Mouse (Mus musculus): ENCODE measurements at regions not wholly inside any gene's neighbourhood (a gene's known extent, or its start where the extent isn't known, plus 50 kb on each side); places are given as distances from the start of the nearest gene placed in this dataset.
A peak's percentile ranks its signal among the peaks of the same experiment; 100 is the strongest.
"Not testable (repeated sequence)": the region's sequence is repeated elsewhere in the genome, so short reads cannot be mapped to it uniquely, and the experiment has no call there.

DNA sequence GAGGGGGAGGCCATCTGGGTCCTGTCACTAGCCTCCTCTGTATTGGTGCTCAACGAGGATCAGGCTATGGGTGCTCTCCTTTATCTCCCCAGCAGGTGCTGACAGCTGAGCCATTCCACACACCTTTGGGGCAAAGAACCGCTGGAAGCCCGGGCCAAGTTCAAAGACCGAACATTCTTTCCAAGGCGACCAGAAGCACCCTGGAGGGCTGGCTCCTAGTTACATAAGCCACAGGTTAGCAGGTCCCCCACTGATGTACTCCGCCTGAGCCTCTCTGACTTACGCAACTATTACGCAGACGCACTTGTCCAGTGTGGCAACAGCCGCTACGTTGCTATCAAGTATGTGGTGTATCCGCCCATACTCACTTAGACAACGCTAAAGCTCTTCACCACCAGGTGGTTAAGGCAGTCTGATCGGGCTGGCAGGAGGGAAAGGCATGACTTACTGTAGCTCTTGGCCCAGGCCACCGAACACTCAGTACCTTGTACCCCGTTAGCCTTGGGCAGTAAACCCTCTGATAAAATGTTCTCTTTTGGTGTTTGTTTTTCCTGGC lies 69.2 kb downstream of the Gm33543 start:
- DNase-seq (ENCODE audit: low spot score): no peak

DNA sequence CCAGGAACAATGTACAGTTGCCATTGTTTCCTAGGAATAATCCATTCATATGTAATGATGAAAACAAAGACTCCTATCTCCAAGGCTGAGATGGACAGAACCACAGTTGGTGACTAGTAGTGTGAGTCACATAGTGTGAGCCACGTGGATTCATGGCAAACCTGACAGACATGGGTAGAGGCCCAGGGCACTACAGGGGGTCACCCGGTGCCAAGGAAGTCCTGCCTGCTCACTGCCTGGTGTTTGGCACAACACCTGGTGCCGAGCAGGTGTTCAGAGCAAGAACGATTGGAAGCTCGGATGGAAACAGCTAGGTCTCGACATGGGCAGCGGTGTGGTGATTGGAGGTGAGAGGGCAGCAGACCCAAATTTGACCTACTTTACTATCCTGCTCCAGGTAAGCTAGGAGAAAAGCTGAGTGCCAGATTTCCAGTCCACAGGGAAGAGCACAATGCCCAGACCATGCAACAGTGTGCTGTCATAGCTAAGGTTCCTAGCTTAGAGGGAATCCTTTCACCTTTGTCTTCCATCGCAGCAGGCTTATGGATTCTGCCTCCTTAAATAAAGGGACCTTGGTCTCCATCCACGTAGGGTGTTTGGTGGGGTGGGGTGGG lies 69.8 kb downstream of the Gm33543 start:
- no peak for DNase-seq (ENCODE audit: low spot score)

DNA sequence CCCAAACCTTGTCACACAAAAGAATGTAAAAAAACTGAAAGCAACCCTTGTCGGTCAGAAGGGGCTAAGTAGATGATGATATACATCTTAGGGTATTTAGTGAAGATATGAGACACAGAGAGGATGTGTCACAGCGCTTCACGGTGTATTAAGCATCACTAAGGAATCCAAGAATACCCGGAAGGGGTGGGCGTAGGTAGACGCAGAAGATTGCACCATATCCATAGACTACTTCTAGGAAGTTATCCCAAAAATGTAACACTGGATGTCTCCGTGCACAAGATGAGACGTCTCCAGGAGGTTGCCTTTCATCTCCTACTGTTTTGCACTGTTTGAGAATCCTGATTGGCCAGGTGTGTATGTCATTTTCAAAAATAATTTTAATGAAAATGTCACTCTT lies 73.8 kb downstream of the Gm33543 start:
- no peak for DNase-seq (ENCODE audit: low spot score)

DNA sequence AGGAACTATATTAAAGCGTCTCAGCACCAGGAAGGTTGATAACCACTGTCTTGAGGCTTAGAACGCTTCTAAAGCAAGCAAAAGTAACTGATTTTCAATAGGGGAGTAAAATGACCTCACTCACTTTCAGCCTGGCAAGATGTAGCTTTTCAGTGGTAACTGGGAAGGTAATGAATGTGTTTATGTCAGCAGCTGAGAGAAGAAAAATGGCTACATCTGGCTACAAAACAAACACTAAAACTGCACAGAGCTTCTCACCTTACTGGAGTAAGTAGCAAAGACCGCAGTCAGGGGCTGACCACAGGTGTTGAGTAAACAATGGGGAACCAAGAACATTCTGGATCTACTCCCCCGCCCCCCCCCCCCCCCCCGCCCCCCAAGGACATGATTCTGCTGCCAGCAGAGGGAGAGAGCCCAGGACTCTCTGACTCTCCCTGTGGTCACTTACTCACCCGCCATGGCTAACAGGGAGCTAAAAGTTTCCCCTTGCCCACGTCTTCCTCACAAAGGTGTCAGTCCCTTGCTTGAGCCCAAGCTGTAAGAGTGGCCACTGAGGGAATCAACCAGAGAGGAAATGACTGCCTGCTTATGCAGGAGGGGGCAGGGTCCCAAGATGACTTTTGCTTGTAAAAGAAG lies 75.1 kb downstream of the Gm33543 start:
- no peak for DNase-seq (ENCODE audit: low spot score)

DNA sequence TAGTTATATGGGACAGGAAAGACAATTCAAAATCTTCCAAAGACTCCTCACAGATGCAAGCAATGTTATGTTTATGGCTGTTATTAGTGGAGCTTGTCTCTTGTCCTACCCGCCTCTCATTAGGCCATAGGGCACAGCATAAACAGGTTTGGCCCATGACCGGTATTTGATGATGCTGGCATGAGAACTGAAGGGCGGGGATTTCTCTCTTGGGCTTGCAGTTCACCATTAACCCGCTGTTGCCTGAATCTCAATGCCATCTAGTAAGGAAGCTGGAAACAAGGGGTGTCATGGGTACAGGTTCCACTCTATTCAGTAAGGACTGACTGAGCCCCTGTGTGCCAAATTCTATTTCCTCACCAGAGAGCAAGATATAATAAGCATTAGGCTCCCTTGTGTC lies 78.6 kb downstream of the Gm33543 start:
- no peak for DNase-seq (ENCODE audit: low spot score)

DNA sequence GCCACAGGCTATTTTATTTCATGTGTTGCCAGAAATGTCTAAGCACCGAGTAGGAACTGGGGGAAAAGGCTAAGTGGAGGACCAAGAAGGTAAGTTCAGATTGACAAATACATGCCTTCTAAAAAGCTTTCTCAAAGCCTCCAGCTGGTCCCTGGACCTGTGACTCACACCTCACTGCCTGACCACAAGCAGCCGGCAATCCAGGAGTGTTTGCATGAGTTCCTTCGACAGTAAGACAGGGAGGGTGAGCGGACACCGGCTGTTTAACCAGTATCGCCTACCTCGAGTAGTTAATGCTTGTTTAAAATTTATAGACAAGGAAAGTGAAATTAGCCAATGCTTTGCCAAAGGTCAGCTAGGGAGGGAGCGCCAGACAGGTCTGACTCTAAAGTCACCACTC lies 80.1 kb downstream of the Gm33543 start:
- no peak for DNase-seq (ENCODE audit: low spot score)

DNA sequence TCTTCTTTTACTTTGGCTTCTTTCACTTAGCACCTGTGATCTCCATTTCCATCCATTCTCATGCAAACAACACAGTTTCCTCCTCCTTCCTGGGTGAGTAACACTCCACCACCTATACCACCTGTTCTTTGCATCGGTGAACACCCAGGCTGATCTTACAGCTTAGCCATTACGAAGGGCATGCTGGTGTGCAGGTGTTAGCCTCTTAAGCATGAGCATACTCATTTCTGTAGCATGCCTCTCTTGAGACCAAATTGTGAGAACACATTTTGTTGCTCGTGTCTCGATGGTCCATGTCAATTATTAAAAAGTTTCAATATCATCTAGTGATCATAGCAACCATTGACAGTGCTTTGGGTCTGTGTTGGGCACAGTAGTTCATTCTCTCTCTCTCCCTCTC lies 80.8 kb downstream of the Gm33543 start:
- DNase-seq (ENCODE audit: low spot score): no peak

DNA sequence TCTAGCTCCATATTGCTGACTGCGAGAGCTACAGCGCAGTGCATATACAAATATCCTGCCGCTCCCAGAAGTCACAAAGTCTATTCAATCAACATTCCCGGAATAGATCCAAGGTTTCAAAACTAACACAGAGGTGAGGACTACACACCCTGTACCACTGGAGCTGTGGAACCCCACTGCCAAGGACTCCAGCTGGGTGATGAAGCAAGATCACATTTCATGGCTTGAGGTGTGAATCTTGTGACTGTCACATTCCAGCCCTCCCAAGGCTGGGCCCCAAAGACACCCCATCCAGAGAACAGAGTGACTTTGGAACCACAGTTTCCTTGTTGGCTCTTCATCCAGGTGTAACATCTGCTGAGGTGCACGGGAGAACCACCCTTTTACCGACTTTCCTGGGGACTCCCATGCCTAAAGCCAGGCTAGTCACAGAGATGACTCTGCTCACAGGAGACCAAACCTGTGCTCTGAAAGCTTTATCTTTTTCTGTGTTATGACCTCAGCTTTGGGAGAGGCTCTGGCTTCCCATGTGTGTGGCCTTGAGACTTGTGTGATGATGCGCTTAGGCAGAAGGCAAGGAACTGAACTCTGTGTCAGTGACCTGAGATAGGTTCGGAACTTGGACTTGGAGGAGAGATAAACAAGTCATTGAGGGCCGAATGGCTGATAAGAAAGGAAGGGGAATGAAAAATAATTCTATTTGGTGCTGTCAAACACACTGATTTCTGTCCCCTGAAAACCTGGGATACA lies 82.4 kb downstream of the Gm33543 start:
- DNase-seq (ENCODE audit: low spot score): no peak

DNA sequence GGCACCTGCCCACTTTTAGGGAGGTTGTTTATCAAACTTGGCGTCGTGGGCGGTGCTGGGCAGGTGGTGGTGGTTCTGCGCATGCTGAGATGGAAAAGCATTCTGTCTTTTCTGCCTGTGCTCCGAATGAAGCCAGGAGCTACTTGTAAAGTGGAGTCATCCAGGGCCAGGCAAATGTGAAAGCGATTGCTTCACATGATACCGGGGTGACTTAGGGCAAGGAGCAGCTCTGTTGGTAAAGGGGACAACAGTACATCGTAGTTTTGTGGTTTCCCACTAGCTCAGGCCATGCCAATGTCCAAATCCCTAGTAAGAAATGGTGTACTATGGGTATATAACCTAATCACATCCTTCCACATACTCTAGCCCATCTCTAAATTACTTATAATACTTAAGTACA lies 84.5 kb downstream of the Gm33543 start:
- DNase-seq (ENCODE audit: low spot score): no peak

DNA sequence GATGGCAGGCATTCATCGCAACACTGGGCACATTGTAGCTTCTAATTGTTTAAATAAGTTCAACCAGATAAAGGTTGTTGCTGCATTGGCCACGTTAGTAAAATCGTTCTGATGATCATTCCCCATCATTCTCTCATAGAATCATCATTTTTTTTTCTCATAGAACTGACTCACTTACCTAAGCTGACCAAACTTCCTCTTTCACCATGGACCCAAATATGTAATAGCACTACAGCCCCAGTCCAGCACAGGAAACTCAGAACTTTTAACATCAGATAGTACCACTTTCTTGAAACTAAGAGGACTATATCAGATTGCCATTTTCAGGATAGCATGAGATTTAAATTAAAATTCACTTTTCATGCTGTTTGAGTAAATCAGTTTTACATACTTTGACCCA lies 82.2 kb upstream of the Anapc15-ps start:
- DNase-seq (ENCODE audit: low spot score): no peak

DNA sequence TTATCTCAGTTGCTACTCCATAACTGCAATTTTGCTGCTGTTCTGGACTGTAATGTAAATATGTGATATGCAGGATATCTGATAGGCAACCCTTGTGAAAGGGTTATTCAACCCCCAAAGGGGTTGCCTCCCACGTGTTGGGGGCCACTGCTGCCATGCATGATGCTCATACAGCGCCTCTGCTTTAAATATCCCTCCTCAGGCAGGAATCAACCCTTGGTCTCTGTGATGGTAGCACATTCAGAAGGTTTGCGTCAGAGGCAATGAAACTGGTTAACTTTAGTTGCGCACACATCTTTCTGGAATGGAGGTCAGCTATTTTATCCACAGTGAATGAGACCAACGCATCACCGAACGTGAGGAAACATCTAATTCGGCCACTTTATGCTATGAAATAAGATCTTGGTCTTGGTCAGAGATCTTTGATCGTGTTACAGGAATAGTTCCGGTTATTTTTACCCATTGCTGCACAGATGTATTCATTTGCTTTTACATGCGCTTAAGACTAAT lies 80.2 kb upstream of the Anapc15-ps start:
- no peak for DNase-seq (ENCODE audit: low spot score)

DNA sequence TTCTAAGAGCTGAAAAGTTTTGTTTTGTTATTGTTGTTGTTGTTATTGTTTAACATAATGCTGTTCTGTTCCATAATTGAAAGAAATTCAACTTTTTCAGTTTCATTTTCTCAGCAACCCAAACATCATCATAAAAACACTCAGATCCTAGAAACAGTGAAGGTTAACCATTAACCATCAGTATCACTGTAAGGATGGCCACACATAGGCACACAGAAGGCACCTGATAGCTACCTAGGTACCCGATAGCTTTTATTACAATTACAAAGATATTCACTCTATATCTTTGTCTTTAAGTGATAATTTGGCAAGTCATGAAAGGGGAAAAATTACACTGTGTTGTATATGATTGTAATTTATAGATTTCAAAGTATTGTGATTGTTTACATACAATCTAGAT lies 75.1 kb upstream of the Anapc15-ps start:
- no peak for DNase-seq (ENCODE audit: low spot score)

DNA sequence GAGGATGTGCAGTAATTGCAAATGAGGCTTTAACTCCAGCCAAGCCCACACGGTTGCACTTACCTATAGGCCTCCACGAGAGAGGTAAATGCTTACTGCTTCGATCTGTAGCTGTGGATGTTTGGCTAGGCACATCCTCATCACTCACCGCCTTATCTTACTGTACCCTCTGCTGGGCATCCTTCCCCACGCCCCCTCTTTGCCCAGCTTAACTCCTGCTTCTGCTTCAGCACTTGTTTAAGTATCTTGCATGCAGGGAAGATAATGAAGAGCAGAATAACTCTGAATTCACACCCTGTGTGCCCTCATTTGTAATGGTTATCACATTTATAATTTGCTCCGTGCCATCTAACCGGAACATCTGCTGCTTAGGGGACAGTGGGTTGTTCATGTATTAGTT lies 74.7 kb upstream of the Anapc15-ps start:
- DNase-seq (ENCODE audit: low spot score): no peak

DNA sequence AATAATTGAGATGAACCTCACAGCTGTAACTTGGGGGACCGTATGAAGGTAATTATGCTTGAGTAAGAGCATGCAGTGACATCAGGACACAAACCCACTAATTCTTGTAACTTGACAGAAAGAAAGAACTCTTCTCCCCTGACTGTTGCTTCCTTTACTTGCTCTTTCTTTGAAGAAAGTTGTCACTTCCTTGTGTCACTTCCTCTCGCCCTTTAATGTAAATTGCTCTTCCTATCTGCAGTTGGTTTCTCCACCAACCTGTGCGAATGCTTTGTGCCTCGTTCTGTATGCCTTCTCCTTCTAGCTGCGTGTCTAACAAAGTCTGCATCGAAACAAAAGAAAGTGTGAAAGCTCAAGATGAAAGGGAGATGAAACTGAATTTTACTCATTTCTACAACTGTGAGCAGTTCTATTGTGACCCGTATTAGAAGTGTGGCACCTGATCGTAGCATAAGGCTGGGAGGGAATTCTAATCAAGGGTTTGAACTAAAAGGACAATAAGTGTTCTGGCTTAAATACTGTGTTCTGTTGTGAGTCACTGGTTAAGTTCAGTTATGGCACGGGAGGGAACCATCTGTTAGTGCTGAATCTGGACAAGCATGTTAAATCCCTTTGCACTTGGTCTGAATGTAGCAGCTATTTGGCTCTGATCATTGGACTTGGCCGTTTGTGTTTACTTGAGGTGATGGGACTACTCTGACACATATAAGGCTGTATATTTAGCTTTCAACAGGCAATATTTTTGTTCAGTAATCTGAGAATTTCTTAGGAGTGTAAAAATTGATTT lies 72.8 kb upstream of the Anapc15-ps start:
- DNase-seq (ENCODE audit: low spot score): no peak

DNA sequence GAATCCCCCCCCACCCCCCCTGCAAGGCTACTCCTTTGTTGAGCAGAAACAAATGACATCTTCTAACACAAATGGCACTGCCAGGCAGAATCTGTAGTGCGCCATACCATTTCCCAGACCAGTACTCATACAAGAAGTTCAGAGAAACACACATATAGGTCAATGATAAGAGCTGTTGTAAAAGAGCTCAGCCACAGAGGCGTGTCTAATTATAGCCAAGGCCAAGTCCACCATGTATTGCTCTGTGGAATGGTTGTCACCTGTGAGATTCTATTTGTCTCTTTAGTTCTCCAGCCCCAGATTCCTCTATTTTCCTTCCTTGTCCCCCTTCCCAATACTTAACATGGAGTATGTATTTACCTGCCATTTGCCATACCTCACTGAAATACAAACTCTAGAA lies 72.0 kb upstream of the Anapc15-ps start:
- DNase-seq (ENCODE audit: low spot score): no peak

DNA sequence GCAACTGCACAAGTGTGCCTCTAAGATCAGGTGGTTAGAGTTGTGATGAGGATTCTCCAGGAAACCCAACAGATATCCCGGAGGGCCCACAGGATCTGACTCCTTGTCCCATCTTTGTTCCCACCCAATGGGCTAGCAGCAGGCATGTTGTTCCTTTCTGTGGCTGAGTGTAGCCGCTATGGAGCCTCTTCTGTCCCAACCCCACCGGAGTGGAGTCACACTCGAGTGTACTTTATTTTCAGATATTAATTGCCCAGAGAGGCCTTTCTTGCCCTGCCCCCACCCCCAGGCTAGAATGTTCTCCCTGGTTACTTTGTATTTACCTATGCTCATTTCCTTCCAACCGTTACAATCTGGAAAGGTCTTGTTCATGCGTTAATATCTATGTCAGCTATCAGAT lies 70.4 kb upstream of the Anapc15-ps start:
- no peak for DNase-seq (ENCODE audit: low spot score)

DNA sequence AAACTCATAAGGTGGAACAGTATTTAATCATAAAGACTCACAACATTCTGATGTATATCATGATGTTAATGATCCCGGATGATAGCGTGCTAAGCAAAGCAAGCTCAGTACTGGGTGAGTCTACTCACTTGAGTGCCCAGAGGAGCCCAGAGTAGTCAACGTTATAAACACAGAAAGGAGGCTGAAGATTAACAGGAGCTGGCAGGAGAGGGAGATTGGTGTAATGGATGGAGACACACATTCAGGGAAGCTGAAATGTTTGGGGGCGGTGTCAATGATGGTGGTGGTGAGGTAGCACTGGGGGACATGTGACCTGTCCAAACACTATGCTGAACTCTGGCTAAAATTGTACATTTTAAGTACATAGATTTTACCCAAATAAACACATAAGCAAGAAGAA lies 66.2 kb upstream of the Anapc15-ps start:
- no peak for DNase-seq (ENCODE audit: low spot score)

DNA sequence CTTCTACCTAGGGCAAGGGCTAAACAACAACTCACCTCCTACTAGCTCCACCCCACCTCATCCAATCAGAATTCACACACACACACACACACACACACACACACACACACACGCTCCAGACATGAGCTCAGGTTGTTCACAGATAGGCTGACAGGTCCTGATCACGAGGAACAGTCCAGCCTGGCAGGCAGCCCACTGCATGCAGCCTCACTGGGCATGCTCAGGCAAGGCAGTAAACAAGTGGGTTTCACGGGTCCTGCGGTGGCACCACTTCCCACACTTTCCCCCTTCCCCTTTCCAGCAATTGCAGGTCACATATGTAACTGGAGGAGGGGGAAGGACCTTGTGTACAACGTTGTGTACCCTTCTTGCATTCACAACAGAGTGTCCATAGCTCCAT lies 63.5 kb upstream of the Anapc15-ps start:
- DNase-seq (ENCODE audit: low spot score): not testable (repeated sequence)

DNA sequence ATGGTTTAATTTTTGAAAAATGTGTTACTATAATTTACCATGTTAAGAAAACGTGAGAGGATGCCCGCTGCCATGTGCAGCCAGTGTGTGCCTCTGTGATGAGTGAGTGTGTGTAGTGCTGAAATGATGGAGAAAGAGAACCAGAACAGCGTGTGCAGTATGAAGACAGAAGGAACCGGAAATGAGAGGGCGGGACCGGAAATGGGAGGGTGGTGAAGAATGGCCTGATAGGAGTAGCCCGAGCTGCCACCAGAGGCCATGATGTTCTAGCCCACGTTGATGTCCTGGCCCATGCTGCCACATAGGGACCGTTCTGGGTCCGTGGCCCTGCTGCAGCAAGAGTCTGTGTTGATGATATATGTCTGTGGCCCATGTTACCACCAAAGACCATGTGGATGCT lies 57.8 kb upstream of the Anapc15-ps start:
- no peak for DNase-seq (ENCODE audit: low spot score)

DNA sequence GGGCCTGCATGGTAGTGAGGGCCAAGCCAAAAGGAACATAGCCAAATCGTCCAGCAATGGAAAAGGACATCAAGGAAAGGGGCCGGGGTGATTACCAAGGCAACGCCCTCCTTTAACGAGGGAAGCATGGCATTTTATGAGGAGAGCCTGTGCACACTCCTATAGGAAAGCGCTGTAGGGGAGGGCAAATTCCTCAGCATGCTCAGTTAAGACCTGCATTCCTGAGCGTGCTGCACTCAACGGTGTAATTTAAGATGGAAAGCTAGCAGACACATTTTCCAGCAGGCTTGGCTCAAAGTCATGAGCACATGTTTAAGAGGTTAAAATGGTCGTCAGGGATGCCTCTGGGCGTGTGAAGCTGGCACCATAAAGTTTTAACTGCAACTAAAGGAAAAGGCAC lies 56.6 kb upstream of the Anapc15-ps start:
- peak; percentile 83 for DNase-seq (ENCODE audit: low spot score)

DNA sequence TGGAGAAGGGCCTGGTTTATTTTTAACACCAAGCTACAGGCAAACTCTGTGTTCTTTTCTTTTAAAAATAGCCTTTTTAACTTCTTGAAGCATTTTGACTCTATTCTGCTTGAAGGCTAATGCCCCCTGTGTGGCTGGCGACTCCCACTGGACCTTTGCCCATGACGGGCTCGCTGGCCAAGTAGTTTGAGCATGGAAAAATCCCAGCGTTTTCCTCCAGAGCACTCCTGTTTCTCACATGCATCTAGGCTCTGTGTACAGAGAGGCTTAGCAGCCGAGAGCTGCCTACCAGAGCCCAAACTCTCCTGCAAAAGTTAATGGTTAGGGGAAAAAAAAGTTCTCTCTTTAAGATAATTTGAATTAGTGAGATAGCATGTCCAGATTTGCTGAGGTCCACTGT lies 52.7 kb upstream of the Anapc15-ps start:
- no peak for DNase-seq (ENCODE audit: low spot score)

DNA sequence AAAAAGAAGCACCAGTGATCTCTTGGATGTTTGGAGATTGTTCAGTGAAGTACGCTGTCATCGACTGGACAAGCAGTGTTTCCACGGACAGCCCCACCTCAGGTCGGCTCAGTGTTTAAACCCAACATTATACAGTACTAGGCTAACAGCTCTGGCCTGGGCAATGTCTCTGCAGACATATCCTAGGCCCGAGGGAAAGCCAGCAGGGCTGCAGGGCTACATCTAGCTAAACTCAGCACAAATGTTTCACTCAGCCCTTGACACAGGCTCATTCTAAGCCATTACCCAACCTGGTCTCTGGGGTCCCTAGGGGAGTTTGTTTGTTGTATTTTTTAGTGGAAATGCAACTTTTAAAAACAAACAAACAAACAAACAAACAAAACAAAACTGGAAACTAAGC lies 52.1 kb upstream of the Anapc15-ps start:
- no peak for DNase-seq (ENCODE audit: low spot score)

All from embryo, embryonic 10 days (tissue).